Mouse (Mus musculus): ENCODE data around the gene Hyal2.

DNA sequence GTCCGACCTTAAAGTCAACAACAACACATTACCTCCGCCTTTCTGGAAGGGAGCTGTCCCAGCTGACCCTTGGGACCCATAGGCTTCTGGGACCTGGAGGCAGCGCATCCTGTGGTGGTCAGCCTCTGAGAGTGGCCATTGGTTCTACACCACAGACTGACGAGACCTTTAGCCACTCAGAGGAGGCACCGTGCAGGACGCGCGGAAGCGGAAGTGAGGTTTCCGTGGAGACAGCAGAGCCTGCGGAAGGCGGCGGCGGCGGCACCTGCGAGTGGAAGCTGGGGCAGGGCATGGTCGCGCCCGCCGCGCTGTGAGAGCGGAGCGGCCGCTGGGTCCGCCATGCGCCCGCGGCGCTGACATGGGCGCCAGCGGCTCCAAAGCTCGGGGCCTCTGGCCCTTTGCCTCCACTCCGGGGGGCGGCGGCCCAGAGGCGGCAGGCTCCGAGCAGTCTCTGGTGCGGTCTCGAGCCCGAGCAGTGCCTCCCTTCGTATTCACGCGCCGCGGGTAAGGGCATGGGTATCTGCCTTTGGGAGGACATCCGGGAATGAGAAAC is 4.6 kb upstream of the Hyal2 start, which contains the start of gene Tusc2:
- TF ChIP-seq POLR2A (IDR thresholded peaks at IDR 0.05; ENCODE audit: control insufficient read depth, extremely low read depth, insufficient read depth, low read length, poor library complexity), result peak; percentile 73
- TF ChIP-seq CTCF (IDR thresholded peaks at IDR 0.05; ENCODE audit: borderline replicate concordance, control insufficient read depth, extremely low read depth, insufficient read depth, low read length, poor library complexity), result peak; percentile 57; the same call in 1 of the 2 replicates

Measured in thymus, adult 2 months (tissue).